Comparison of ENCODE assay signal across 9 mouse cellular contexts in the genomic region with DNA sequence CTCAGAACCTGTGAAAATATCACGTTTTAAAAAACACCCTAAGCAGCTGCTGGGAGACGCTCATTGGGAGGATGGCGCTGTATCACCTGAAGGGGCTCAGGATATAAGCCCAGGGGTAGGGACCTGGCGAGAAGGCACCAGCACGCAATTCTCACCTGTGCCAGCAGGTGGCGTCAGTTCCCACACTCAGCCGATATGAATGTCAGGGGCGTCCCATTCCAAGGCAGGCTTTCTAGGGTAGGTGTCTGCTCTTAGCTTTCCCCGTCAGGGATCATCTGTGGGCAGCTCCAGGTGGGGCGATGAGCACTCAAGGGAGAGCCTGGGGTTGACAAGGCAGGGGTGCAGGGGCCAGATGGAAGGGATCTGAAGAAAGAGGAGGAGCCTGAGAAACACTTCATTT. TPM values are rescaled to one million over a fixed set of nuclear protein-coding genes. Genes with fewer than 3 reads are reported as not detected.
DNase-seq lines count a peak whose midpoint lies in the region; ATAC-seq and TF ChIP-seq lines count a peak whose summit lies in the region.
"Had no signal": no experiment of that assay in that cellular context is flagged by ENCODE, and none has a peak within 500 bp of the region (broad histone marks: within the 10 kb centered on the region; RNA-seq: fewer than 3 reads in every experiment).

No protein-coding gene starts in this region.

- no peak overlapping the region for H3K27ac ChIP-seq in intestine, embryonic 14.5 days (ENCODE audit: low read depth)
- no peak overlapping the region for H3K27ac ChIP-seq in intestine, embryonic 16.5 days (ENCODE audit: low read length)
- H3K27ac ChIP-seq in forebrain, embryonic 15.5 days (replicated peaks), result no peak overlapping the region
- H3K27ac ChIP-seq: stomach, embryonic 15.5 days had no signal

- no peak overlapping the region for H3K4me3 ChIP-seq in intestine, embryonic 14.5 days (ENCODE audit: low read depth, low read length)
- no peak overlapping the region for H3K4me3 ChIP-seq in intestine, embryonic 16.5 days (ENCODE audit: low read length)
- H3K4me3 ChIP-seq in E14TG2a.4 (replicated peaks; ENCODE audit: low read length), result no peak overlapping the region
- H3K4me3 ChIP-seq in forebrain, embryonic 15.5 days, result no peak overlapping the region
- H3K4me3 ChIP-seq: stomach, embryonic 15.5 days had no signal

- no peak overlapping the region for H3K9ac ChIP-seq in intestine, embryonic 14.5 days (ENCODE audit: low read length)
- no peak overlapping the region for H3K9ac ChIP-seq in intestine, embryonic 16.5 days (ENCODE audit: low read depth, low read length)
- no peak overlapping the region for H3K9ac ChIP-seq in forebrain, embryonic 15.5 days (replicated peaks)
- H3K9ac ChIP-seq: stomach, embryonic 15.5 days had no signal

- no peaks in the 10 kb centered on the region for H3K36me3 ChIP-seq in intestine, embryonic 14.5 days (ENCODE audit: control insufficient read depth, insufficient read depth, low read length)
- H3K36me3 ChIP-seq in intestine, embryonic 16.5 days (ENCODE audit: control insufficient read depth, insufficient read depth, low read length), result no peaks in the 10 kb centered on the region
- H3K36me3 ChIP-seq in E14TG2a.4 (ENCODE audit: insufficient read depth, low read length), result no peaks in the 10 kb centered on the region
- no peaks in the 10 kb centered on the region for H3K36me3 ChIP-seq in forebrain, embryonic 15.5 days
- H3K36me3 ChIP-seq: stomach, embryonic 15.5 days had no signal

- WGBS in intestine, embryonic 14.5 days, result 3% methylated on average over 10 of the region's 10 CpGs
- 6% methylated on average over 10 of the region's 10 CpGs for WGBS in intestine, embryonic 16.5 days
- WGBS in forebrain, embryonic 15.5 days, result 0% methylated on average over 10 of the region's 10 CpGs

- H3K27me3 ChIP-seq in intestine, embryonic 14.5 days (replicated peaks; ENCODE audit: control insufficient read depth, insufficient read depth, low read length), result no peaks in the 10 kb centered on the region
- H3K27me3 ChIP-seq in intestine, embryonic 16.5 days (replicated peaks; ENCODE audit: control insufficient read depth, insufficient read depth, low read length), result no peaks in the 10 kb centered on the region
- peaks cover 8% of the 10 kb centered on the region; the same call in 1 of the 2 replicates for H3K27me3 ChIP-seq in E14TG2a.4 (ENCODE audit: insufficient read depth, low read length)
- no peaks in the 10 kb centered on the region for H3K27me3 ChIP-seq in forebrain, embryonic 15.5 days
- H3K27me3 ChIP-seq: stomach, embryonic 15.5 days had no signal

- no peaks in the 10 kb centered on the region for H3K4me1 ChIP-seq in intestine, embryonic 14.5 days (replicated peaks; ENCODE audit: control insufficient read depth, insufficient read depth, low read length)
- no peaks in the 10 kb centered on the region for H3K4me1 ChIP-seq in intestine, embryonic 16.5 days (ENCODE audit: control insufficient read depth, insufficient read depth, low read length)
- peaks cover 10% of the 10 kb centered on the region for H3K4me1 ChIP-seq in E14TG2a.4 (replicated peaks; ENCODE audit: low read depth, low read length)
- H3K4me1 ChIP-seq in forebrain, embryonic 15.5 days, result peaks cover 36% of the 10 kb centered on the region
- H3K4me1 ChIP-seq: stomach, embryonic 15.5 days had no signal

- DNase-seq in intestine, embryonic 14.5 days (ENCODE audit: low spot score), result peak; percentile 76
- peak; percentile 55 for DNase-seq in brain, adult 2 months (ENCODE audit: low read depth, low spot score)
- peak; percentile 65 to 69 for DNase-seq in layer of hippocampus, postnatal 36 days
- DNase-seq in naive thymus-derived CD4-positive, alpha-beta T cell, adult 2 months (ENCODE audit: low read depth), result peak; percentile 30

- no peaks in the 10 kb centered on the region for H3K9me3 ChIP-seq in intestine, embryonic 14.5 days (ENCODE audit: control insufficient read depth, low read length)
- no peaks in the 10 kb centered on the region for H3K9me3 ChIP-seq in intestine, embryonic 16.5 days (ENCODE audit: control insufficient read depth, low read length)
- no peaks in the 10 kb centered on the region for H3K9me3 ChIP-seq in E14TG2a.4 (ENCODE audit: low read length)
- no peaks in the 10 kb centered on the region for H3K9me3 ChIP-seq in forebrain, embryonic 15.5 days
- H3K9me3 ChIP-seq: stomach, embryonic 15.5 days had no signal

- H3K4me2 ChIP-seq in intestine, embryonic 14.5 days (ENCODE audit: low read length), result no peak overlapping the region
- H3K4me2 ChIP-seq in intestine, embryonic 16.5 days (ENCODE audit: low read depth, low read length), result no peak overlapping the region
- no peak overlapping the region for H3K4me2 ChIP-seq in forebrain, embryonic 15.5 days (replicated peaks)
- H3K4me2 ChIP-seq: stomach, embryonic 15.5 days had no signal

- TF ChIP-seq CTCF in E14TG2a.4 (conservative IDR thresholded peaks at IDR 0.05; ENCODE audit: low read length), result peak; percentile 96

- ATAC-seq in intestine, embryonic 14.5 days (replicated peaks; ENCODE audit: low FRiP score, low TSS enrichment, low read depth), result no peak
- no peak for ATAC-seq in intestine, embryonic 16.5 days
- ATAC-seq in forebrain, embryonic 15.5 days (replicated peaks), result peak; percentile 29
- no peak for ATAC-seq in erythroblast, adult 5-6 weeks (replicated peaks; ENCODE audit: low FRiP score, poor library complexity, severe bottlenecking)

RNA-seq across cellular contexts. Expression of a gene that starts 18.6 kb away (rescaled TPM):
- 0.31 and 0.39 TPM in 2 replicates for polyA plus RNA-seq in intestine, embryonic 14.5 days (2014; fragmentation: Nextera tagmentation; extraction: Ambion mirVana)
- polyA plus RNA-seq in intestine, embryonic 16.5 days (2015; fragmentation: Nextera tagmentation; extraction: Ambion mirVana), result 0.21 and 0.22 TPM in 2 replicates
- 323 and 347 TPM in 2 replicates for polyA plus RNA-seq in forebrain, embryonic 15.5 days (2015; fragmentation: Nextera tagmentation; extraction: Ambion mirVana)
- total RNA-seq in layer of hippocampus, postnatal 36 days (2021), result 100 to 1,000 TPM; 167 to 170 TPM
- not detected in 2 replicates for total RNA-seq in erythroblast, adult 5-6 weeks (2015; ENCODE audit: low replicate concordance)
- not detected in 2 replicates for total RNA-seq in erythroblast, adult 5-6 weeks (2017; ENCODE audit: low replicate concordance)

RNA-seq across cellular contexts. Expression of a gene that starts 35.9 kb away (rescaled TPM):
- 6.5 and 6.6 TPM in 2 replicates for polyA plus RNA-seq in intestine, embryonic 14.5 days (2014; fragmentation: Nextera tagmentation; extraction: Ambion mirVana)
- 3.6 and 4.1 TPM in 2 replicates for polyA plus RNA-seq in intestine, embryonic 16.5 days (2015; fragmentation: Nextera tagmentation; extraction: Ambion mirVana)
- 17.9 and 20.9 TPM in 2 replicates for polyA plus RNA-seq in forebrain, embryonic 15.5 days (2015; fragmentation: Nextera tagmentation; extraction: Ambion mirVana)
- 10 to 100 TPM; 19.3 to 21.8 TPM for total RNA-seq in layer of hippocampus, postnatal 36 days (2021)
- total RNA-seq in erythroblast, adult 5-6 weeks (2015; ENCODE audit: low replicate concordance), result not detected in 2 replicates
- total RNA-seq in erythroblast, adult 5-6 weeks (2017; ENCODE audit: low replicate concordance), result not detected in 2 replicates

Comparison
In these comparisons a context has a peak if more than half of its experiments do, and no peak if none do; other contexts are left out.
1. RNA of a gene that starts 18.6 kb away (polyA plus RNA-seq): 323 to 347 TPM in forebrain, embryonic 15.5 days; 0.31 to 0.39 TPM in intestine, embryonic 14.5 days and 0.21 to 0.22 TPM in intestine, embryonic 16.5 days; every median in the first group is over 100 times any median in the second.
2. Peak in every context shown above with its lines, with median percentiles within 50 percentile points of each other: DNase-seq.